Mouse (Mus musculus) heart, adult 2 months (tissue): ENCODE data around the gene Ralbp1. TPM values are rescaled to one million over a fixed set of nuclear protein-coding genes. Genes with fewer than 3 reads are reported as not detected.

Experiments used
- DNase-seq, 2 experiments: peaks; one replicate each; pipeline ENCODE4 v3.0.0; 2021
- H3K27ac ChIP-seq: fragments of 200-600 bp; 2 replicates; pipeline ENCODE4 v1.8.1; 2022
- H3K27me3 ChIP-seq: fragments of 200-500 bp; 2 replicates; pipeline ENCODE4 v1.6.1; 2012; ENCODE audit warnings: mild to moderate bottlenecking, low read length, inconsistent platforms, mixed read lengths; ENCODE audit not compliant: control insufficient read depth, insufficient read depth
- H3K36me3 ChIP-seq: fragments of 200-500 bp; 2 replicates; pipeline ENCODE4 v1.6.1; 2012; ENCODE audit warnings: low read length, inconsistent platforms; ENCODE audit not compliant: control insufficient read depth, insufficient read depth
- H3K4me1 ChIP-seq: fragments of 200-500 bp; 2 replicates; pipeline ENCODE4 v1.6.1; 2011; ENCODE audit warnings: low read length; ENCODE audit not compliant: control insufficient read depth, insufficient read depth
- H3K4me3 ChIP-seq: fragments of 200-600 bp; 2 replicates; pipeline ENCODE4 v1.8.1; 2022
- H3K79me2 ChIP-seq: fragments of 200-500 bp; replicated peaks from 2 replicates; pipeline ENCODE4 v1.6.1; 2012; ENCODE audit warnings: mild to moderate bottlenecking, inconsistent platforms, low read length, moderate library complexity, mixed read lengths; ENCODE audit not compliant: control insufficient read depth, insufficient read depth
- H3K9ac ChIP-seq: fragments of 200-500 bp; 2 replicates; pipeline ENCODE4 v1.6.1; 2012; ENCODE audit warnings: low read depth, mild to moderate bottlenecking, control low read depth, inconsistent platforms, low read length, mixed read lengths
- CTCF ChIP-seq: fragments of 200-600 bp; IDR thresholded peaks from 2 replicates; pipeline ENCODE4 v1.8.1; 2022; ENCODE audit warnings: antibody characterized with exemption, mild to moderate bottlenecking, moderate library complexity
- EP300 ChIP-seq: fragments of 200-500 bp; IDR thresholded peaks from 2 replicates; pipeline ENCODE4 v1.6.1; 2011; ENCODE audit warnings: low read depth, low read length, control low read depth; ENCODE audit not compliant: insufficient read depth
- POLR2A ChIP-seq: fragments of 200-500 bp; IDR thresholded peaks from 2 replicates; pipeline ENCODE4 v1.6.1; 2011; ENCODE audit warnings: mild to moderate bottlenecking, low read depth, low read length, control low read depth; ENCODE audit not compliant: insufficient read depth
- WGBS: fragments of 180-500 bp; shearing (Covaris S2); methylation state at CpG from one replicate; pipeline ENCODE4 v1.1.7; 2018; 5-methylcytosine and 5-hydroxymethylcytosine counted together
- intact Hi-C: fragments of 180-260 bp; cut with DNase I; formaldehyde crosslinking; loops from one replicate; pipeline ENCODE4 v1.15.1; 2025
- long read RNA-seq: library from polyadenylated mRNA; stranded (forward); transcript quantifications from one replicate; pipeline ENCODE4 v2.0.0, GENCODE M21; 2021
- polyA plus RNA-seq: library from polyadenylated mRNA; depleted of rRNA; stranded (reverse); fragments of >200 nt; gene quantifications from 2 replicates; pipeline ENCODE4 v1.2.3, GENCODE M21; 2012; rRNA removed
- total RNA-seq, 2 experiments: library from RNA; stranded (reverse); gene quantifications; 2 replicates each; pipeline ENCODE4 v1.2.3; 2021

The Ralbp1 gene
- total RNA-seq = 10 to 100 TPM; 36.0 to 39.1 TPM
- 16.5 and 20.3 TPM in 2 replicates for polyA plus RNA-seq
- long read RNA-seq, transcript Ralbp1-201 (10 exons, 3,811 nt) = major isoform, 23 of 43 reads
- long read RNA-seq, transcript Ralbp1-202 (10 exons, 3,799 nt) = minor isoform, 10 of 43 reads
- long read RNA-seq, partial matches to known transcripts = 2 of 43 reads
- long read RNA-seq, other reads (novel, unspliced or antisense) = 8 of 43 reads

DNA sequence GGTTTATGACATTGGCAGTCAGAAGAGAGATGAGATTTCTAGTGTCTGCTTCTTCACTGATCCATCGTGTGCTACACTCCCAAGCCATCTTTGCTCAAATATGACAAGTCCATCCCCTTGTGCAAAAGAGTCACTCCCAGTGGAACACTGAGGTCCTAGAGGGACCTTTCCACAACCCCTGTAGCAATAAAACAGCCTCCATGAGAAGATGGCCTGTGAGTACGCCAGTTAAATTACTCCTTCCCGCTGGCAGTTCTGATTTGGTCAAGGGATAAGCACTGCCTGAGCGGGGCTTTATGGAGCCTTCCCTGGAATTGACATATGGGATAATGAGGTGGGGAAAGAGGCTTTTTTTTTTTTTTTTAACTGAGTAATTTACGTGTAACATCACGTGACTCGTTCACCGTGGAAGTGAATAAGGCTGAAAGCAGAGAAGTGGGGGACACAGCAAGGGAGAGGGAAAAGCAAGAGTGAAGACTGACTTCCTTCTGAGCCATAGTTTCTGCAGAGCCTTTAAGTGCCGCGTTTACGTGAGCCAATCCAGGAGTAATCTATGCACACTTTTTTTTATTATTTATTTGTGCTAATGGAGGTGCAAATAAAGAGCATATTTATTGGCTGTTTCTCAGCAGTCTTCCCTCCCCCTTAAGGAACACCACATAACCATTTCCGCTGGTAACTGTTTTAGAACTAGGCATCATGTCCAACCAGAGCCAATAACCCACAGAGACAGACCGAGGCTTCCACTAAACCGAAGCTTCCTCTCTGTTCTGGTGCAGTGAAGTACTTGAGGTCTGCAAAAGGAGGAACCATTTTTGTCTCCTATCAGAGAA lies at the start of gene Ralbp1:
TSS of gene Ralbp1 (minus strand) at position 102 of the 833 bp plus-strand sequence.
- no peak for TF ChIP-seq CTCF
- TF ChIP-seq POLR2A = peak; percentile 35; the same call in 1 of the 2 replicates
- intact Hi-C loops = loop anchor here (1.0 kb wide), 1 partner anchor 30 kb away; no protein-coding TSS in a partner anchor
- Histone ChIP-seq H3K4me1 (peaks cover 7% of the 10 kb centered on the region), H3K79me2 (peaks cover 5% of the 10 kb centered on the region; the same call in 1 of the 2 replicates), H3K27ac (peak within 1 kb of the TSS; percentile 99), H3K36me3 (peaks cover 3% of the 10 kb centered on the region; the same call in 1 of the 2 replicates), H3K9ac (peak within 1 kb of the TSS; percentile 94), H3K4me3 (peak within 1 kb of the TSS; percentile 99), H3K27me3 (no peaks in the 10 kb centered on the region)
- WGBS = 5% methylated on average over 14 of the region's 14 CpGs
- DNase-seq = peak; percentile 40 to 54

DNA sequence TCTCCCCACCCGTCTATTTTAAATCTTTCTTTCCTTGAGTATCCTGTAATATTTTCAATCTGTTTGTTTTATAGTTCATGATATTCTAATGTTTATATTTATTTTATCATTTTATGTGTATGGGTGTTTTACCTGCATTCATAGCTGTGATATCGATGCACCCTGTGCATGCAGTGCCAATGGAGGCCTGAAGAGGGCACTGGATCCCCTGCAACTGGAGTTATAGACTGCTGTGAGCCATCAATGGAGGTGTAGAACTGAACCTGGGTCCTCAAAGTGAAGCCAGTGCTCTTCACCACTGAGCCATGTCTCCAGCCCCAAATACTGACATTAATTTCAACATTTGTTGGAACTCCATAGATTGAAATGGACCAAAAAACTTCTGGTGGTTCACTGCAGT lies 48.1 kb upstream of the Ralbp1 start:
- Histone ChIP-seq H3K27me3 (no peaks in the 10 kb centered on the region), H3K27ac (no peak overlapping the region), H3K36me3 (peaks cover 3% of the 10 kb centered on the region), H3K79me2 (no peaks in the 10 kb centered on the region), H3K4me3 (no peak overlapping the region), H3K9ac (no peak overlapping the region), H3K4me1 (peaks cover 9% of the 10 kb centered on the region)
- no peak for DNase-seq
- TF ChIP-seq EP300 (no peak), CTCF (peak; percentile 60)
- intact Hi-C loops = no loop called here
- WGBS = 93% methylated on average over 2 of the region's 2 CpGs

DNA sequence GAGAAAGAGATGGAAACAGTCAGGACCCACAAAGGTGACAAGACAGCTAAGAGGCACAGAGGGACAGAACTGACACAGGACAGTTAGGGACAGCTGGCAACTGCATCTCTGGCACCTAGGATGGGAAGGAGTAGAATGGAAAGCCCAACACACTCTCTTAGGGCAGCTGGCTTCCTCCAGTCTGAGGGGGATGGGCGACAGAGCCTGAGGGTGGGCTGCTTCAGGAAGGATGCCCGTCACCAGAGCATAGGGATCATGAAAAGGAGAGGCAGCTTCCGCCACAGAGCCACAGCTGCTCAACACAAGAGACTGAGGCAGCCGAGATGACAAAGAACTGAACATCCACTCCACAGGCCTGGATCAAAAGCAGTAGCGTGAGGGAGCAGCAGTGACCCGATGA lies 45.9 kb upstream of the Ralbp1 start:
- peaks cover 3% of the 10 kb centered on the region for H3K36me3 ChIP-seq

DNA sequence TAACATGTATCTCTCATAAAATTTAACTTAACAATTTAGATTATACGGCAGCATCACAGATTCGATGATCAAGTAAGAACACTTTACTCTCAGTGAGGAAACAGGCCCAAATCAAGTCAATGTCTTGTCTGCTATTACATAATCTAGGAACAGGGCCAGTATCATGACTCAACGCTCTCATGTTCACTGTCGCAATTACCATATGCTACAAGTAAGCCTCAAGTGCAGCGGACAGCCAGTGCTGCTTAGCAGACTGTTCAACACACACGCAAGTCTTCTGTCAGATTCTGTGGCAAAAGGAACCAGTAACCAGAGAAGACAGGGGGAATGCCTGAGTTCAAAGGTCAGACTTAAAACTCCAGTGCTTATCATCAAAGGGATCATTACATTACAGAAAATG lies 45.4 kb upstream of the Ralbp1 start:
- Histone ChIP-seq H3K4me3 (no peak overlapping the region), H3K27ac (peak overlapping the region; percentile 3; the same call in 1 of the 2 replicates), H3K79me2 (no peaks in the 10 kb centered on the region), H3K4me1 (peaks cover 7% of the 10 kb centered on the region), H3K9ac (no peak overlapping the region), H3K27me3 (no peaks in the 10 kb centered on the region), H3K36me3 (peaks cover 3% of the 10 kb centered on the region)
- TF ChIP-seq CTCF (no peak), EP300 (peak; percentile 71; the same call in 1 of the 2 replicates), POLR2A (peak; percentile 42; the same call in 1 of the 2 replicates)
- 43% methylated on average over 6 of the region's 6 CpGs for WGBS
- DNase-seq = peak in 1 of 2 experiments; percentile 60
- intact Hi-C loops = no loop called here

More for the DNA sequence above, 45.9 kb upstream of the Ralbp1 start:
- no peak overlapping the region; the same call in 1 of the 2 replicates for H3K9ac ChIP-seq
- H3K27ac ChIP-seq = peak overlapping the region; percentile 3; the same call in 1 of the 2 replicates
- 52% methylated on average over 6 of the region's 6 CpGs for WGBS
- H3K27me3 ChIP-seq = no peaks in the 10 kb centered on the region
- intact Hi-C loops = no loop called here
- H3K4me1 ChIP-seq = peaks cover 7% of the 10 kb centered on the region
- no peak overlapping the region for H3K4me3 ChIP-seq
- no peak for DNase-seq
- H3K79me2 ChIP-seq = no peaks in the 10 kb centered on the region
- TF ChIP-seq CTCF = no peak
- no peak for TF ChIP-seq POLR2A
- TF ChIP-seq EP300 = no peak

DNA sequence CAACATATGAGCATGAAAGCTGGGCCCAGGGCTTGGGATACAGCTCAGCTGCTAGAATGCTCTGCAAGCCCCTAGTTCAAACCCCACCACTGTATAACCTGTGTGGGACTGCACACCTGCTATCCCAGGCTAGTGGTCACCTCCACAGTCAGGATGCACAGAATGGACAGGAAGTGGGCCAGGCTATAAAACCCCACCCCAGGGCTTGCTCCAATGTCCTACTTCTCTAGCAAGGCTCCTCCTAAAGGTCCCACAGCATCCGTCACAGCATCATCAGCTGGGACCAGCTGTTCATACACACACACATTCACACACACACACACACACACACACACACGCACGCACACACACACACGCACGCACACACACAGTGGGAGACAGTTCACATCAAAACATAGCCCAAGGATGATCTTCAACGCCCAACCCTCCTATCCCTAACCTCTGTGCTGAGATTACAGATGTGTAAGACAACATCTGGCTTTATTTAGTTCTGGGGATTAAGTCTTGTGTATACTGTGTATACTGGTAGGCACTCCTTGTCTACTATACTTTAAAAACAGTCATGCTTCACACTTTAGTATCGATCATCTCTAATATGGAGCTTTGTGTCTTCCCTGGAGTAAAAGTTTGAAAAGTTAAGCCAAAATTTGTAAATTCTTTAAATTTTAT lies 44.7 kb upstream of the Ralbp1 start:
- TF ChIP-seq CTCF (no peak), EP300 (no peak), POLR2A (no peak)
- no peak for DNase-seq
- Histone ChIP-seq H3K4me3 (no peak overlapping the region), H3K36me3 (peaks cover 3% of the 10 kb centered on the region), H3K27ac (no peak overlapping the region), H3K4me1 (peaks cover 7% of the 10 kb centered on the region), H3K27me3 (no peaks in the 10 kb centered on the region), H3K79me2 (no peaks in the 10 kb centered on the region), H3K9ac (no peak overlapping the region)
- WGBS = 84% methylated on average over 7 of the region's 7 CpGs
- intact Hi-C loops = no loop called here
